Mouse (Mus musculus) liver, adult 2 months (tissue): ENCODE data around the gene Hspa1l. TPM values are rescaled to one million over a fixed set of nuclear protein-coding genes. Genes with fewer than 3 reads are reported as not detected.

Experiments used
- DNase-seq: peaks from one replicate; pipeline ENCODE4 v3.0.0-alpha.2; 2011; ENCODE audit warnings: low read depth, low spot score; ENCODE audit errors: extremely low read depth
- H3K27ac ChIP-seq: fragments of 200-500 bp; replicated peaks from 2 replicates; pipeline ENCODE4 v1.5.1; 2012; ENCODE audit warnings: low read depth, mild to moderate bottlenecking, control low read depth, inconsistent platforms, low read length; ENCODE audit not compliant: insufficient read depth
- H3K27me3 ChIP-seq: fragments of 200-500 bp; 2 replicates; pipeline ENCODE4 v1.6.1; 2012; ENCODE audit warnings: mild to moderate bottlenecking, moderate library complexity, low read length, inconsistent platforms; ENCODE audit not compliant: control insufficient read depth, insufficient read depth
- H3K36me3 ChIP-seq: fragments of 200-500 bp; 2 replicates; pipeline ENCODE4 v1.6.1; 2012; ENCODE audit warnings: low read length, inconsistent platforms; ENCODE audit not compliant: control insufficient read depth, insufficient read depth
- H3K4me1 ChIP-seq: fragments of 200-500 bp; 2 replicates; pipeline ENCODE4 v1.6.1; 2011; ENCODE audit warnings: low read length; ENCODE audit not compliant: control insufficient read depth, insufficient read depth
- H3K4me3 ChIP-seq: fragments of 200-500 bp; 2 replicates; pipeline ENCODE4 v1.5.1; 2011; ENCODE audit warnings: low read depth, mild to moderate bottlenecking, control low read depth, low read length, moderate library complexity; ENCODE audit not compliant: insufficient read depth
- H3K79me2 ChIP-seq: fragments of 200-500 bp; 2 replicates; pipeline ENCODE4 v1.6.1; 2012; ENCODE audit warnings: inconsistent platforms, mild to moderate bottlenecking, low read length, moderate library complexity; ENCODE audit not compliant: control insufficient read depth, insufficient read depth
- H3K9ac ChIP-seq: fragments of 200-500 bp; 2 replicates; pipeline ENCODE4 v1.6.1; 2012; ENCODE audit warnings: low read depth, mild to moderate bottlenecking, control low read depth, inconsistent platforms, low read length
- CTCF ChIP-seq: fragments of 200-500 bp; IDR thresholded peaks from 2 replicates; pipeline ENCODE4 v1.5.1; 2011; ENCODE audit warnings: low read depth, low read length, control low read depth
- POLR2A ChIP-seq: fragments of 200-500 bp; IDR thresholded peaks from 2 replicates; pipeline ENCODE4 v1.6.1; 2011; ENCODE audit warnings: low read length, control low read depth; ENCODE audit not compliant: insufficient read depth; ENCODE audit errors: extremely low read depth
- WGBS: fragments of 180-500 bp; shearing (Covaris S2); methylation state at CpG from one replicate; pipeline ENCODE4 v1.1.7; 2018; 5-methylcytosine and 5-hydroxymethylcytosine counted together
- polyA plus RNA-seq: library from polyadenylated mRNA; depleted of rRNA; stranded (reverse); fragments of >200 nt; gene quantifications from 2 replicates; pipeline ENCODE4 v1.2.3, GENCODE M21; 2012
- total RNA-seq: library from RNA; depleted of rRNA; stranded (reverse); fragments of >200 nt; gene quantifications from 2 replicates; pipeline ENCODE4 v1.2.3, GENCODE M21; 2014

Gene Hspa1l
- total and polyA plus RNA-seq, 2 experiments: 0.18 TPM; not detected in 1

DNA sequence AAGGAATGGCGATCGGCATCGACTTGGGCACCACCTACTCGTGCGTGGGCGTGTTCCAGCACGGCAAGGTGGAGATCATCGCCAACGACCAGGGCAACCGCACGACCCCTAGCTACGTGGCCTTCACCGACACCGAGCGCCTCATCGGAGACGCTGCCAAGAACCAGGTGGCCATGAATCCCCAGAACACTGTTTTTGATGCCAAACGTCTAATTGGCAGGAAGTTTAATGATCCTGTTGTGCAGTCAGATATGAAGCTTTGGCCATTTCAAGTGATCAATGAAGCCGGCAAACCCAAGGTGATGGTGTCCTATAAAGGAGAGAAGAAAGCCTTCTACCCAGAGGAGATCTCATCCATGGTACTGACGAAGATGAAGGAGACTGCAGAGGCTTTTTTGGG lies 4.5 kb downstream of the Hspa1l start:
- WGBS: 84% methylated on average over 20 of the region's 20 CpGs
- Histone ChIP-seq H3K4me1 (peaks cover 21% of the 10 kb centered on the region), H3K27me3 (no peaks in the 10 kb centered on the region), H3K79me2 (no peaks in the 10 kb centered on the region), H3K4me3 (no peak overlapping the region), H3K36me3 (no peaks in the 10 kb centered on the region), H3K9ac (no peak overlapping the region), H3K27ac (no peak overlapping the region)
- peak; percentile 53 for DNase-seq
- TF ChIP-seq POLR2A (no peak), CTCF (no peak)

DNA sequence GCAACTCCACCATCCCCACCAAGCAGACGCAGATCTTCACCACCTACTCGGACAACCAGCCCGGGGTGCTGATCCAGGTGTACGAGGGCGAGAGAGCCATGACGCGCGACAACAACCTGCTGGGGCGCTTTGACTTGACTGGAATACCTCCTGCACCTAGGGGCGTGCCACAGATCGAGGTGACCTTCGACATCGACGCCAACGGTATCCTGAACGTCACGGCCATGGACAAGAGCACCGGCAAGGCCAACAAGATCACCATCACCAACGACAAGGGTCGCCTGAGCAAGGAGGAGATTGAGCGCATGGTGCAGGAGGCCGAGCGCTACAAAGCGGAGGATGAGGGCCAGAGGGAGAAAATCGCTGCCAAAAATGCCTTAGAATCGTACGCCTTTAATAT lies 5.7 kb downstream of the Hspa1l start:
- Histone ChIP-seq H3K9ac (no peak overlapping the region), H3K27me3 (no peaks in the 10 kb centered on the region), H3K4me3 (no peak overlapping the region), H3K27ac (no peak overlapping the region), H3K4me1 (peaks cover 26% of the 10 kb centered on the region), H3K79me2 (no peaks in the 10 kb centered on the region), H3K36me3 (no peaks in the 10 kb centered on the region)
- DNase-seq: no peak
- 92% methylated on average over 27 of the region's 27 CpGs for WGBS
- TF ChIP-seq CTCF: no peak
- TF ChIP-seq POLR2A: no peak

DNA sequence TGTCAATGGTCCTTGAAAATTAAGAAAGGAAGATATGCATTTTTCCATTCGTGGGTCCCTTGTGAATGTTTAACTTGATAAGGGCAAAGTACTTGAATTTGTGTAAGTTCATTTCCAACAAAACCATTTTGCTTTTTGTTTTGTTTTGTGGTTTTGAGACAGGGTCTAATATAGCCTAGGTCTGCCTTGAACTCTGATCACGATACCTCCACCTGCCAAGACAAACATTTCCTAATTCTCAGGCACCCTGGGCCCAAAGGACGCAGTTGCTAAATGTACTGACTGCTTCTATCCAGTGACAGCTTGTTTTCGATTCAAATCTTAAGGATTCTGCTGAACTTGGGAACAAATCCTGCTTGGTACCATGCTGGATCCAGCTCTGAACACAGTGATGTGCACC lies 7.1 kb downstream of the Hspa1l start:
- DNase-seq: peak; percentile 98
- H3K27me3 ChIP-seq: no peaks in the 10 kb centered on the region
- H3K4me1 ChIP-seq: peaks cover 26% of the 10 kb centered on the region
- no peaks in the 10 kb centered on the region for H3K79me2 ChIP-seq
- no peaks in the 10 kb centered on the region for H3K36me3 ChIP-seq
- 34% methylated on average over 4 of the region's 4 CpGs for WGBS
- peak overlapping the region; percentile 74 for H3K9ac ChIP-seq
- H3K4me3 ChIP-seq: peak overlapping the region; percentile 17; the same call in 1 of the 2 replicates
- peak overlapping the region; percentile 98 for H3K27ac ChIP-seq
- TF ChIP-seq CTCF: no peak
- no peak for TF ChIP-seq POLR2A

DNA sequence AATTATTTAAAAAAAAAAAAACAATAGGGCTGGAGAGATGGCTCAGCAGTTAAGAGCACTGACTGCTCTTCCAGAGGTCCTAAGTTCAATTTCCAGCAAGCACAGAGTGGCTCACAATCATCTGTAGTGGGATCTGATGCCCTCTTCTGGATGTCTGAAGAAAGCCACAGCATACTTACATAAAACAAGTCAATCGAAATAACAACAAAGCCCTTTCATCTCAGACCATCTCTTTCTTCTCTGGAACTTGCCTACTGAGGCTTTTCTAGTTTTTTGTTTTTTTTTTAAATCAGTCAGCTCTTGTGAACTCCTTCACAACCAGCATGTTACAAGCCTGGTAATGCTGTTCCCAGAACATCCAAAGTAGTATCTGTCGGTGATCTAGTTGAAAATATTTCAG lies 8.2 kb downstream of the Hspa1l start:
- Histone ChIP-seq H3K27ac (peak overlapping the region; percentile 98), H3K4me3 (peak overlapping the region; percentile 40), H3K27me3 (no peaks in the 10 kb centered on the region), H3K79me2 (no peaks in the 10 kb centered on the region), H3K9ac (peak overlapping the region; percentile 60), H3K36me3 (peaks cover 1% of the 10 kb centered on the region; the same call in 1 of the 2 replicates), H3K4me1 (peaks cover 19% of the 10 kb centered on the region)
- TF ChIP-seq POLR2A: no peak
- peak; percentile 48; the same call in 1 of the 2 replicates for TF ChIP-seq CTCF
- peak; percentile 92 for DNase-seq
- 5% methylated on average over 2 of the region's 2 CpGs for WGBS

DNA sequence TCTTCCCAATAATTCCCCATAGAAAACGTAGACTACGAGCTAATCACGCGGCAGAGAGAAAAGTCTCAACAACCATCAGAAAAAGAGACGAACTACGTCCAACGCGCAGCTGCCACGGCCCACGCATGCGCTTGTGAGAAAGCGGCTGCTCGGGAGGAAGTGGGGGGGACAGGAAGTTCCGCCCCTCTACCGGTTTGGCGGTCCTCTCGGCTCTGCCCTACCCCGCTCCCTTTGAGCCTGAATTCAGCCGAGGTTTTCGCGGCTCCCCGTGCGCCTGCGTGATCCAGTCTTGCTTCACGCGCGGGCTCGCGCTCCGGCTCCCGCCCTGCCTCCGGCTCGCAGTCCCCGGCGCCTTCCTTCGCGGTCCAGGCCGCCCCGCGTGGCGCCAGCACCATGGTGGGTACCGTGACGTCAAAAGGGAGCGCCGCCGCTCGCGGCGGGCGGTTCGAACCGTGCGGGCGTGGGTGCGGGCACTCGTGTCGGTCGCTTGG lies 9.2 kb downstream of the Hspa1l start, which contains the start of gene Lsm2:
Gene Lsm2 (plus strand): TSS at position 173 of the 491 bp plus-strand sequence.
- Histone ChIP-seq H3K36me3 (peaks cover 10% of the 10 kb centered on the region), H3K4me1 (peaks cover 16% of the 10 kb centered on the region), H3K27ac (peak within 1 kb of the TSS; percentile 97), H3K4me3 (peak within 1 kb of the TSS; percentile 87), H3K9ac (peak within 1 kb of the TSS; percentile 95), H3K79me2 (no peaks in the 10 kb centered on the region), H3K27me3 (no peaks in the 10 kb centered on the region)
- under 1% methylated on average over 58 of the region's 58 CpGs for WGBS
- DNase-seq: peak; percentile 84
- TF ChIP-seq CTCF (no peak), POLR2A (peak; percentile 81)

DNA sequence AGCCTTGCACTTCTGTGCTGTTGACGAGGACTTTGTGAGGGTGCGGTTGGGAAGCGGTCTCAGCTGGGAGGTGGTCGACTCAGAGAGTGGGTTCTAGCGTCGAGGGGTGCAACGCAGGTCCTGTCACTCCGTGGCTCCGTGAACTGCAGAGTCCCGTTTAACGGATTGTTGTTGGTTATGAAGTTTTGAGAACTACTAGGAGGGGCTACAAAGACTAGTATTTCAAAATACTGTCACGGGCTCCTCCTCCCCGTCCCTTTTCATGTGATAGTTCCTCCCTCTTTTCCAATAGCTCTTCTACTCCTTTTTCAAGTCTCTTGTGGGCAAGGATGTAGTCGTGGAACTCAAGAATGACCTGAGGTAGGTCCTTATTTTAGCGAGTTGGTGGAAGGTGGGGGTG lies 9.8 kb downstream of the Hspa1l start:
- TF ChIP-seq CTCF (no peak), POLR2A (no peak)
- Histone ChIP-seq H3K9ac (peak overlapping the region; percentile 95), H3K27me3 (no peaks in the 10 kb centered on the region), H3K4me1 (peaks cover 16% of the 10 kb centered on the region), H3K4me3 (peak overlapping the region; percentile 87), H3K79me2 (no peaks in the 10 kb centered on the region), H3K36me3 (peaks cover 11% of the 10 kb centered on the region), H3K27ac (peak overlapping the region; percentile 97)
- under 1% methylated on average over 15 of the region's 15 CpGs for WGBS
- DNase-seq: no peak
